Mouse (Mus musculus) forebrain, embryonic 13.5 days (tissue): ENCODE measurements around the gene Ppp2r5d. TPM values are rescaled to one million over a fixed set of nuclear protein-coding genes. Genes with fewer than 3 reads are reported as not detected.

Experiments
- ATAC-seq: fragments of 200-750 bp; cut with Nextera tagmentation; 2 replicates; pipeline ENCODE4 v1.8.0; 2017
- H3K27ac ChIP-seq: fragments of 300-500 bp; sonication (generic); 2 replicates; pipeline ENCODE4 v1.5.1; 2015; ENCODE audit warnings: inconsistent platforms, mild to moderate bottlenecking, moderate library complexity
- H3K27me3 ChIP-seq: fragments of 300-500 bp; sonication (generic); 2 replicates; pipeline ENCODE4 v1.6.1; 2015; ENCODE audit warnings: mild to moderate bottlenecking, inconsistent platforms
- H3K36me3 ChIP-seq: fragments of 300-500 bp; sonication (generic); 2 replicates; pipeline ENCODE4 v1.6.1; 2015; ENCODE audit warnings: mild to moderate bottlenecking, inconsistent platforms; ENCODE audit not compliant: poor library complexity, severe bottlenecking
- H3K4me1 ChIP-seq: fragments of 300-500 bp; sonication (generic); 2 replicates; pipeline ENCODE4 v1.6.1; 2015; ENCODE audit warnings: inconsistent platforms
- H3K4me2 ChIP-seq: fragments of 300-500 bp; sonication (generic); 2 replicates; pipeline ENCODE4 v1.6.1; 2015; ENCODE audit warnings: inconsistent platforms, mild to moderate bottlenecking, moderate library complexity
- H3K4me3 ChIP-seq: fragments of 300-500 bp; sonication (generic); 2 replicates; pipeline ENCODE4 v1.5.1; 2015; ENCODE audit warnings: mild to moderate bottlenecking, inconsistent platforms
- H3K9ac ChIP-seq: fragments of 300-500 bp; sonication (generic); 2 replicates; pipeline ENCODE4 v1.6.1; 2015; ENCODE audit warnings: mild to moderate bottlenecking, inconsistent platforms
- H3K9me3 ChIP-seq: fragments of 300-500 bp; sonication (generic); replicated peaks from 2 replicates; pipeline ENCODE4 v1.6.1; 2016; ENCODE audit warnings: inconsistent platforms
- WGBS: fragments of 180-500 bp; shearing (Covaris S2); methylation state at CpG from one replicate; pipeline ENCODE4 v1.1.7; 2015; 5-methylcytosine and 5-hydroxymethylcytosine counted together
- polyA plus RNA-seq: library from polyadenylated mRNA; unstranded; fragments of >200 nt; fragmentation: Nextera tagmentation; extraction: Ambion mirVana; gene quantifications from 2 replicates; pipeline ENCODE4 v1.2.1, GENCODE M21; 2015

Gene Ppp2r5d
- polyA plus RNA-seq, 1 experiment from 2014 or later, result 85.4 TPM

GRCm38 (mm10) chr17:46674530-46675283 lies 30.2 kb downstream of the Ppp2r5d start:
- no peaks in the 10 kb centered on the region for H3K27me3 ChIP-seq
- WGBS, result 16% methylated on average over 15 of the region's 15 CpGs
- peaks cover 57% of the 10 kb centered on the region for H3K36me3 ChIP-seq
- ATAC-seq, result peak; percentile 39
- H3K4me3 ChIP-seq, result peak overlapping the region; percentile 81
- no peaks in the 10 kb centered on the region for H3K9me3 ChIP-seq
- peak overlapping the region; percentile 73 for H3K4me2 ChIP-seq
- peaks cover 37% of the 10 kb centered on the region for H3K4me1 ChIP-seq
- peak overlapping the region; percentile 65 for H3K27ac ChIP-seq
- peak overlapping the region; percentile 77 for H3K9ac ChIP-seq

GRCm38 (mm10) chr17:46673850-46674529 lies 30.9 kb downstream of the Ppp2r5d start, which contains the start of gene Rrp36:
Gene Rrp36 (minus strand): TSS chr17:46674352.
- peak within 1 kb of the TSS; percentile 65 for H3K27ac ChIP-seq
- H3K27me3 ChIP-seq, result no peaks in the 10 kb centered on the region
- peaks cover 30% of the 10 kb centered on the region for H3K4me1 ChIP-seq
- H3K36me3 ChIP-seq, result peaks cover 64% of the 10 kb centered on the region
- H3K9ac ChIP-seq, result peak within 1 kb of the TSS; percentile 77
- H3K4me3 ChIP-seq, result peak within 1 kb of the TSS; percentile 81
- peak within 1 kb of the TSS; percentile 73 for H3K4me2 ChIP-seq
- no peaks in the 10 kb centered on the region for H3K9me3 ChIP-seq
- WGBS, result under 1% methylated on average over 43 of the region's 43 CpGs
- peak; percentile 94 for ATAC-seq

GRCm38 (mm10) chr17:46669911-46670310 lies 35.0 kb downstream of the Ppp2r5d start:
- ATAC-seq, result no peak
- Histone ChIP-seq H3K27me3 (no peaks in the 10 kb centered on the region), H3K9me3 (no peaks in the 10 kb centered on the region), H3K9ac (no peak overlapping the region), H3K4me2 (no peak overlapping the region), H3K27ac (no peak overlapping the region), H3K36me3 (peaks cover 61% of the 10 kb centered on the region), H3K4me3 (no peak overlapping the region), H3K4me1 (peaks cover 15% of the 10 kb centered on the region)
- 97% methylated on average over 10 of the region's 10 CpGs for WGBS

DNA sequence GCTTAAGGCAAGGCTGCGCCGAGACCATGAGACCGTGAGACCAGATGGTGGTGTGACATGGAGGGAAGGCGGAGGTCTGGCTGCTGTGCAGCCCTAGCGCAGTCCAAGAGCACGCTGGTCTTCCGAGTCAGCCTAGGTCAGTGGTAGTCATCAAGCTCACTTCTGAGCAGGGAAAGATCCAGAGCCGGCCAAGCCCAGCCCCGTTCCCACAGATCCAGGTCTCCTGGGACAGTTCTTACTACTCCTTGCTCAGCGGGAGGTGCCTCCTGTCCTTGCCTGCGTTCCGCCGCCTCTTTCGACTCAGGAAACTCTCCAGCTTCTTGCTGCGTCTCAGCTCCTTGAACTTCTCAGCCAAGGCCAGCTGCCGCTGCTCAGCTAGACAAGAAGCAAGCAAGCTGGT lies 37.2 kb downstream of the Ppp2r5d start:
- no peak for ATAC-seq
- no peaks in the 10 kb centered on the region for H3K4me1 ChIP-seq
- no peaks in the 10 kb centered on the region for H3K27me3 ChIP-seq
- H3K36me3 ChIP-seq, result peaks cover 78% of the 10 kb centered on the region
- no peak overlapping the region for H3K9ac ChIP-seq
- 96% methylated on average over 16 of the region's 16 CpGs for WGBS
- no peaks in the 10 kb centered on the region for H3K9me3 ChIP-seq
- no peak overlapping the region for H3K4me2 ChIP-seq
- no peak overlapping the region for H3K4me3 ChIP-seq
- H3K27ac ChIP-seq, result no peak overlapping the region

DNA sequence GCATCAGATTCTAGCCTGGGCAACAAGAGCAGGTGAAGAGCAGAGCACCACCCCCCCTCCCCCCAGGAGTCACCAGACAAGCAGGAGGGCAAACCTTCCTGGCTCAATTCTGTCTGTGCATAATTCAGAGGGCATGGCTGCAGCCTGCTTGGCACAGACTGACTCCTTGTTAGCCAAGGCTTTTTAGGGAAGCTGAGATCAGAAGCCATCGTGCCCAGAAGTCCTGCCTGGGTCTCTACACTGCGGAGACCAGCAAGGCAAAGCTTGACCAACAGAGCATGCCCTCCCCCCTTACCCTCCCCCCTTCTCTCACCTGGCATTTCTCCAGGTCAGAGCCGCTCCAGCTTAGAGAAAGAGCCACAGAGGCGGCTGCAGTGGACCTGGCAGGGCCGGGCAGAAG lies 42.2 kb downstream of the Ppp2r5d start:
- no peak for ATAC-seq
- H3K4me3 ChIP-seq, result no peak overlapping the region
- no peaks in the 10 kb centered on the region for H3K9me3 ChIP-seq
- H3K9ac ChIP-seq, result no peak overlapping the region
- H3K27ac ChIP-seq, result no peak overlapping the region
- no peaks in the 10 kb centered on the region for H3K27me3 ChIP-seq
- no peaks in the 10 kb centered on the region for H3K4me1 ChIP-seq
- whole genome bisulfite sequencing, result 85% methylated on average over 5 of the region's 5 CpGs
- H3K4me2 ChIP-seq, result no peak overlapping the region
- H3K36me3 ChIP-seq, result peaks cover 95% of the 10 kb centered on the region

GRCm38 (mm10) chr17:46661981-46662380 lies 42.9 kb downstream of the Ppp2r5d start:
- Histone ChIP-seq H3K27me3 (no peaks in the 10 kb centered on the region), H3K4me1 (no peaks in the 10 kb centered on the region), H3K27ac (no peak overlapping the region), H3K36me3 (peaks cover 97% of the 10 kb centered on the region), H3K9ac (no peak overlapping the region), H3K9me3 (no peaks in the 10 kb centered on the region), H3K4me3 (no peak overlapping the region), H3K4me2 (no peak overlapping the region)
- WGBS, result 94% methylated on average over 12 of the region's 12 CpGs
- ATAC-seq, result no peak

- H3K4me2 ChIP-seq, result no peak overlapping the region
- H3K36me3 ChIP-seq, result peaks cover 97% of the 10 kb centered on the region
- no peaks in the 10 kb centered on the region for H3K9me3 ChIP-seq
- no peak for ATAC-seq
- no peak overlapping the region for H3K4me3 ChIP-seq
- H3K9ac ChIP-seq, result no peak overlapping the region
- H3K27ac ChIP-seq, result no peak overlapping the region
- no peaks in the 10 kb centered on the region for H3K4me1 ChIP-seq
- WGBS, result 98% methylated on average over 9 of the region's 9 CpGs
- no peaks in the 10 kb centered on the region for H3K27me3 ChIP-seq
Observed at GRCm38 (mm10) chr17:46661351-46661750, 43.6 kb downstream of the Ppp2r5d start.

DNA sequence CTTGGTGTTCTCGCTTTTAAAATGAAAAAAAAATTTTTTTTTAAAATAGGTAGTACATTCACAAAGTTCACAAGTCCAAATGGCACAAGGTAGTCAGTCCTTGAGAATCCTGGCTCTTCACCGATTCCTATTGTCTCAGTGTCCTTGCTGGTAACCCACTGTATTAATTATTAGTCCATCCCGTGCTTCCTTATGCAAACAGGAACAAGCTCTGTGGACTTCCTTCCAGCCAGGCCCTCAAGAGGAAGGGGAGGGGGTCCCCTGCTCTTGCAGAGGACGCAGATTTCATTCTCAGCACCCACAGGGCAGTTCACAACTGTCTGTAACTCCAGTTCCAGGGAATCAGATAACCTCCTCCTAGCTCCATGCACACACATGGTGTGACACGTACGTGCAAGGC lies 48.9 kb downstream of the Ppp2r5d start:
- Histone ChIP-seq H3K4me1 (peaks cover 25% of the 10 kb centered on the region), H3K4me3 (no peak overlapping the region), H3K27ac (no peak overlapping the region), H3K9ac (no peak overlapping the region), H3K27me3 (no peaks in the 10 kb centered on the region), H3K36me3 (peaks cover 84% of the 10 kb centered on the region), H3K9me3 (no peaks in the 10 kb centered on the region), H3K4me2 (no peak overlapping the region)
- WGBS, result 89% methylated on average over 6 of the region's 6 CpGs
- no peak for ATAC-seq

GRCm38 (mm10) chr17:46651755-46652547 lies 53.0 kb downstream of the Ppp2r5d start:
- Histone ChIP-seq H3K9ac (peak overlapping the region; percentile 92), H3K27ac (no peak overlapping the region), H3K4me1 (peaks cover 44% of the 10 kb centered on the region), H3K4me3 (peak overlapping the region; percentile 68), H3K27me3 (no peaks in the 10 kb centered on the region), H3K36me3 (peaks cover 55% of the 10 kb centered on the region), H3K9me3 (no peaks in the 10 kb centered on the region), H3K4me2 (peak overlapping the region; percentile 91)
- 79% methylated on average over 20 of the region's 20 CpGs for WGBS
- ATAC-seq, result no peak

DNA sequence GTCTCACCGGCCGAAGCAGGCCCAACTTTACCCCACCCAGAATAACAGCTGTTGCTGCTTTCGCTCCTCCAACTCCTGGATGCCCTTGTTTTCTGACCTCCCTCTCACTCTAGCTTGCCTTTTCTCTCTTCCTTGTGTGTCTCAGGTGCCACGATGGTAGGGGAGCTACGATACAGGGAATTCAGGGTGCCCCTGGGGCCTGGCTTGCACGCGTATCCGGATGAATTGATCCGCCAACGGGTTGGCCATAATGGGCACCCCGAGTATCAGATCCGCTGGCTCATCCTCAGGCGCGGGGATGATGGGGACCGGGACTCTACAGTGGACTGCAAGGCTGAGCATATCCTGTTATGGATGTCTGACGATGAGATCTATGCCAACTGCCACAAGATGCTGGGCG lies 53.6 kb downstream of the Ppp2r5d start:
- peaks cover 48% of the 10 kb centered on the region for H3K4me1 ChIP-seq
- H3K9ac ChIP-seq, result peak overlapping the region; percentile 92
- peaks cover 48% of the 10 kb centered on the region for H3K36me3 ChIP-seq
- ATAC-seq, result no peak
- peak overlapping the region; percentile 91 for H3K4me2 ChIP-seq
- no peaks in the 10 kb centered on the region for H3K9me3 ChIP-seq
- 79% methylated on average over 17 of the region's 17 CpGs for WGBS
- peak overlapping the region; percentile 94; the same call in 1 of the 2 replicates for H3K27ac ChIP-seq
- no peaks in the 10 kb centered on the region for H3K27me3 ChIP-seq
- peak overlapping the region; percentile 68 for H3K4me3 ChIP-seq

GRCm38 (mm10) chr17:46650232-46651031 lies 54.5 kb downstream of the Ppp2r5d start, which contains the start of gene Cul7:
Gene Cul7 (plus strand): TSS chr17:46650337.
- peak within 1 kb of the TSS; percentile 91 for H3K4me2 ChIP-seq
- peak; percentile 93 for ATAC-seq
- peak within 1 kb of the TSS; percentile 92 for H3K9ac ChIP-seq
- WGBS, result 1% methylated on average over 58 of the region's 58 CpGs
- peak within 1 kb of the TSS; percentile 68 for H3K4me3 ChIP-seq
- peak within 1 kb of the TSS; percentile 94 for H3K27ac ChIP-seq
- H3K4me1 ChIP-seq, result peaks cover 48% of the 10 kb centered on the region
- no peaks in the 10 kb centered on the region for H3K9me3 ChIP-seq
- H3K27me3 ChIP-seq, result no peaks in the 10 kb centered on the region
- H3K36me3 ChIP-seq, result peaks cover 40% of the 10 kb centered on the region
